Mouse (Mus musculus) lung, adult 2 months (tissue): Measurements from ENCODE around the gene Srgap1. TPM values are rescaled to one million over a fixed set of nuclear protein-coding genes. Genes with fewer than 3 reads are reported as not detected.
A peak's percentile ranks its signal among the peaks of the same experiment; 100 is the strongest.

ENCODE experiments used
- DNase-seq: peaks from one replicate; pipeline ENCODE4 v3.0.0; 2022
- H3K4me1 ChIP-seq: fragments of 200-500 bp; 2 replicates; pipeline ENCODE4 v1.6.1; 2011; ENCODE audit warnings: low read length; ENCODE audit not compliant: control insufficient read depth, insufficient read depth
- H3K4me3 ChIP-seq: fragments of 200-500 bp; replicated peaks from 2 replicates; pipeline ENCODE3; 2011; ENCODE audit warnings: low read depth, mild to moderate bottlenecking, control low read depth, low read length; ENCODE audit errors: extremely low read depth
- CTCF ChIP-seq: fragments of 200-500 bp; IDR thresholded peaks from 2 replicates; pipeline ENCODE4 v1.5.1; 2011; ENCODE audit warnings: mild to moderate bottlenecking, low read length, control low read depth; ENCODE audit not compliant: insufficient read depth
- POLR2A ChIP-seq: fragments of 200-500 bp; IDR thresholded peaks from 2 replicates; pipeline ENCODE4 v1.6.1; 2011; ENCODE audit warnings: low read depth, mild to moderate bottlenecking, control low read depth, low read length, borderline replicate concordance; ENCODE audit errors: extremely low read depth
- WGBS: fragments of 180-500 bp; shearing (Covaris S2); methylation state at CpG from one replicate; pipeline ENCODE4 v1.1.7; 2018; 5-methylcytosine and 5-hydroxymethylcytosine counted together
- polyA plus RNA-seq: library from polyadenylated mRNA; depleted of rRNA; stranded (reverse); fragments of >200 nt; gene quantifications from 2 replicates; pipeline ENCODE4 v1.2.3, GENCODE M21; 2012

Gene Srgap1
- polyA plus RNA-seq, 1 experiment = 6.8 TPM

GRCm38 (mm10) chr10:121849496-121849895, 197.6 kb downstream of the Srgap1 start:
- peaks cover 2% of the 10 kb centered on the region; the same call in 1 of the 2 replicates for H3K4me1 ChIP-seq
- TF ChIP-seq POLR2A = no peak
- TF ChIP-seq CTCF = no peak
- no peak for DNase-seq
- WGBS = 29% methylated on average over 2 of the region's 2 CpGs
- H3K4me3 ChIP-seq = no peak overlapping the region

DNA sequence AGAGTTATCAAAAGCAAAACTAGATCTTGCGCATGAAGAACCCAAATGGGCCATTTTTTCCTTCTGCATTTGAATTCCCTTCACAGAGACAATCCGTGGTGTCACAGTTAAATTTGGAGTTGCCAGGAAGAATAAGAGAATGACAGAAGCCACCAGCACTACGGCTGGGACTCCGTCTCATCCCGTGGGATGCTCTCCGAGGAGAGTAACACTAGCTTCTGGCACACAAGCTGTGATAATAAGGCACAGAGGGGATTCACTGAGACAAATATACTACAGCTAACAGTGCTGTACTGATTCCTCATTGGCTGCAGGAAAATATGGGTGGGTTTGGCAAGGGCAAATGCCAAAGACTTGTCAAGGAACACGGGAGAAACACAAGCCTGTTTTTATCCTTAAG, 201.4 kb downstream of the Srgap1 start:
- TF ChIP-seq POLR2A (no peak), CTCF (no peak)
- no peak for DNase-seq
- 88% methylated on average over 7 of the region's 7 CpGs for WGBS

DNA sequence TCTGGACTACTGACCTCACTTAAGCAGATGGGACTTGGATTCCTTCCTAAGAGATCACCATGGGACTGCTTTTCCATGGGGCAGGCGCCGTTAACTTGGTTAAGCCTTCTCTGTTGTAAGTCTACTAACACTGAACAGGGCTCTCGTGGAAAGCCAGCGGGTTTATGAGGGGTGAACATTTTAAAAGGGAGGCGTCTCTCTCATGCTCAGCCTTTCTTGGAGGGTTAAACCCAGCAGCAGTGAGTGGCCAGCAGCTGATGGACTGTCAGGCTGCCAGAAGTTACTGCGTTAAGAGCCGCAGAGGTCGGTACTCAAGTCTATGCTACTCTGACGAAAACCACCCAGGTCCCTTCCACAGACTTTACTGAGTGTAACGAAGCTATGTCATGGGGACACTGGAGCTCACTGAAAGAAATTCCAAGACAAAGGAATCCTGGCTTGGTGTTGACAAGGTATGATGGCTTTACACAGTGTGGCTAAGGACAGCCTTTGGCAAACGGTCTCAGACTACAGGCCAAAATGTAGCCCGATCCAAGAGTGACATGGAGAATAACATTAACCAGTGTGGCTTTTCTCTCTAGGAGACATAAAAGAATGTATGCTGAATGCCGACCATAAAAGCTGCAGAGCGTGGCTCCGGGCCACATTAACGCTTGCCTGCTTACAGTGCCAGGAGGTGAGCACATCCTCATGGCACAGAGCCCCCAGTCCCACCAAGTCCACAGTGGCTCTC, 209.8 kb downstream of the Srgap1 start:
- Histone ChIP-seq H3K4me1 (no peaks in the 10 kb centered on the region), H3K4me3 (no peak overlapping the region)
- TF ChIP-seq POLR2A (no peak), CTCF (no peak)
- WGBS = 63% methylated on average over 16 of the region's 16 CpGs
- no peak for DNase-seq

More for the DNA sequence above, 201.4 kb downstream of the Srgap1 start:
- Histone ChIP-seq H3K4me3 (no peak overlapping the region), H3K4me1 (peaks cover 2% of the 10 kb centered on the region; the same call in 1 of the 2 replicates)

- peak; percentile 21 for DNase-seq
- Histone ChIP-seq H3K4me3 (peak overlapping the region; percentile 41), H3K4me1 (no peaks in the 10 kb centered on the region)
- WGBS = 46% methylated on average over 18 of the region's 18 CpGs
- TF ChIP-seq CTCF = no peak
- TF ChIP-seq POLR2A = no peak
These were observed 210.5 kb downstream of the Srgap1 start for GRCm38 (mm10) chr10:121836507-121837165.

DNA sequence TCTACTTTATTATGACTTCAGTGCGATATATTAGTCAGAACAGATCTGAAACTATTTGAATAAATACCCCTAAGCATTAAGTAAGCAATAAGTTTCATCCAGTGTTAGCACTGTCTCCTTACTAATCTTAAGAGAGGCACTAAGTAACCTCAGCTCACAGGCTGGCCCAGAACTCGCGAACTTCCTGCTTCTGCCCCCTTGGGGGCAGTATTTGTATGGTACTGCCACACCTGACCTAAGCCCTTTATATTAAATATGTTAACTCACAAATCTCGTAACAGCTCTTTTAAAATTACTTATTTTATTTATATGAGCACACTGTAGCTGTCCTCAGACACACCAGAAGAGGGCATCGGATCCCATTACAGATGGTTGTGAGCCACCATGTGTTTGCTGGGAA, 213.7 kb downstream of the Srgap1 start:
- no peak for TF ChIP-seq POLR2A
- TF ChIP-seq CTCF = peak; percentile 29; the same call in 1 of the 2 replicates
- Histone ChIP-seq H3K4me3 (no peak overlapping the region), H3K4me1 (no peaks in the 10 kb centered on the region)
- no peak for DNase-seq
- WGBS = 90% methylated on average over 5 of the region's 5 CpGs

DNA sequence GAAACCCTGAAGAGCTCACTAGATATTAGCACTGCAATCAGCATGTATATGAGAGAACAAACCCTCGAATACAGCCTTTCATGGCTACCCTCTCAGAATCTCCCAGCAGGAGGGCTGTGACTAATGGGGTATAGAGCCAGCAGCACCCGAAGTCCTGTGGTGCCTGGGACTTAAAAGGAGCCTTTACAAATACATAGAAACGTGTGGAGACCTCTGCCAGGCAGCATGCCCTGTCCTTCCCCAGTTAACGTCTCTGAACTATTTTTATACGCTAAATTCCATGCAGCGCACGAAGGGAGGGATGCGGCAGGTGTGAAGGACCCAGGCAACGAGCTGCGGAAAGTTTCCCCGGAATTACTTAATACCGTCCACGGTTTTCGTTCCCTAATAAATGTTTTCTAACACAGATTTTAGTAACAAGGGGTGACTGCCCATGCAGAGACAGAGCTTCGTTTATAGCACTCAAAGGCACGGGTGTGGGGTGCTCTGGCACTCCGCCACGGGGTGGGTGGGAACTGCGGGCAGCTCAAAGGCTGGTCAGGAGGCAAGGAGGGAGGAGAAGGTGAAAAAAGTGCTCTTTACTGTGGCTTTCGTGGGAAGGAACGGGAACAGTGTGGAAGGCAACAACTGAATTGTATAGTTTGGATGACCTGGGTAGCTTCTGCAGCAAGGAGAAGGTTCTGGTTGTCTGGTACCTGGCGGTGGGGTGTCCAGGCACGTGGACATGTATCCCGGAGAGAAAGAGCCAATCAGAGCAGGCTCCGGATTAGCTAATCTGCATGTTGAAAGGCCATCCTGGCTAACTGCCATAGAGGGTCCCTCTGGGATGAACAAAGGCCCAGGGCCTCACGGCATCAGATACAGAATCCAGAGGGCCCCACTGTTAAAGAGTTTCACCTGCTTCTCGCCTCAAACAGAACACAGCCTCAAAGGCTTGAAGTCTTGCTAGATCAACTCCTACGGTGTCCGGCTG, 216.5 kb downstream of the Srgap1 start:
- no peaks in the 10 kb centered on the region for H3K4me1 ChIP-seq
- no peak overlapping the region for H3K4me3 ChIP-seq
- DNase-seq = no peak
- whole genome bisulfite sequencing = 78% methylated on average over 29 of the region's 29 CpGs
- TF ChIP-seq CTCF = no peak
- TF ChIP-seq POLR2A = no peak

GRCm38 (mm10) chr10:121829800-121830303, 217.3 kb downstream of the Srgap1 start:
- H3K4me1 ChIP-seq = no peaks in the 10 kb centered on the region
- TF ChIP-seq CTCF = no peak
- no peak for TF ChIP-seq POLR2A
- DNase-seq = no peak
- H3K4me3 ChIP-seq = no peak overlapping the region
- 83% methylated on average over 5 of the region's 5 CpGs for WGBS

DNA sequence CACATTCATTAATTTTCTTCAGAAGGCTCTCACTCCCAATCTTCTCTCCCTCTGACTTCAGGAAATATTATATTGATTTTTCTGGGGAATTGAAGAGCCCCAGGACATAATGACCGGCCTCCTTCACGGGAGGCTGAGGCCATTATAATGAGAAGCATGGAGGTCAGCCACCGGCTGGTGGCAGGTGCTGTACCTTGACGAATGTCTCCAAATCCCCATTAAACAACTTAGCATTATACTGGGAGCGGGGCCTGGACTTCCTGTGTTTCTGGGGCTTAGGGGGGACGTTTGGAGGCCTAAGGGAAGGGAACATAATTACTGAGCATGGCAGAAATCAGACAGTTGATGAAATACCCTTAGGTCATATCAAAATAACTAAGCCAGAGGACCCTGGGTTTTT, 218.1 kb downstream of the Srgap1 start:
- no peaks in the 10 kb centered on the region for H3K4me1 ChIP-seq
- WGBS = 71% methylated on average over 6 of the region's 6 CpGs
- TF ChIP-seq POLR2A (no peak), CTCF (no peak)
- H3K4me3 ChIP-seq = no peak overlapping the region
- DNase-seq = no peak

- TF ChIP-seq CTCF (no peak), POLR2A (no peak)
- WGBS = 31% methylated on average over 5 of the region's 5 CpGs
- Histone ChIP-seq H3K4me1 (no peaks in the 10 kb centered on the region), H3K4me3 (no peak overlapping the region)
- no peak for DNase-seq
These were observed 224.4 kb downstream of the Srgap1 start for GRCm38 (mm10) chr10:121822674-121823073.
